Mouse (Mus musculus) CH12.LX (cell line): ENCODE measurements around the gene Jak2. TPM values are rescaled to one million over a fixed set of nuclear protein-coding genes. Genes with fewer than 3 reads are reported as not detected.

ENCODE experiments used
- DNase-seq: peaks from one replicate; pipeline ENCODE4 v3.0.0-alpha.2; 2013; ENCODE audit errors: extremely low read depth
- H3K27ac ChIP-seq: 2 replicates; pipeline ENCODE4 v1.5.1; 2012; ENCODE audit warnings: low read depth, mild to moderate bottlenecking, control low read depth, moderate library complexity; ENCODE audit not compliant: insufficient read depth
- H3K27me3 ChIP-seq: replicated peaks from 2 replicates; pipeline ENCODE3; 2012; ENCODE audit warnings: inconsistent platforms
- H3K36me3 ChIP-seq, 2 experiments: replicated peaks in 1 of 2; 2 replicates each; pipeline versions ENCODE3 to v1.6.1; 2012; ENCODE audit warnings: inconsistent platforms in 1 of 2, low read length in 1 of 2, mild to moderate bottlenecking in 1 of 2, mixed read lengths in 1 of 2, moderate library complexity in 1 of 2; ENCODE audit not compliant: control insufficient read depth in 1 of 2, insufficient read depth in 1 of 2
- H3K4me1 ChIP-seq, 2 experiments: 2 replicates each; pipeline ENCODE4 v1.6.1; 2012; ENCODE audit warnings: inconsistent platforms in 1 of 2, moderate library complexity in 1 of 2; ENCODE audit not compliant: insufficient read depth in 2 of 2, control insufficient read depth in 1 of 2
- H3K4me2 ChIP-seq: 2 replicates; pipeline ENCODE4 v1.6.1; 2012; ENCODE audit warnings: low read depth, mild to moderate bottlenecking, control low read depth; ENCODE audit not compliant: poor library complexity, insufficient read depth, severe bottlenecking
- H3K4me3 ChIP-seq, 3 experiments: fragments of 150-350 bp in 1 of 3; sonication (generic) in 1 of 3; replicated peaks in 1 of 3; 2 replicates each; pipeline versions ENCODE3 to v1.5.1; 2011 to 2012; ENCODE audit warnings: low read depth in 2 of 3, low read length in 2 of 3, mild to moderate bottlenecking in 2 of 3, moderate library complexity in 2 of 3, control low read depth in 1 of 3, improper control_type of control experiment in 1 of 3, inconsistent platforms in 1 of 3, mixed read lengths in 1 of 3; ENCODE audit not compliant: poor library complexity in 1 of 3
- H3K79me2 ChIP-seq: replicated peaks from 2 replicates; pipeline ENCODE4 v1.6.1; 2012; ENCODE audit warnings: mild to moderate bottlenecking, moderate library complexity; ENCODE audit not compliant: control insufficient read depth, poor library complexity, insufficient read depth, severe bottlenecking; ENCODE audit errors: extremely low read depth
- H3K9ac ChIP-seq: 2 replicates; pipeline ENCODE4 v1.6.1; 2012; ENCODE audit warnings: low read depth, mild to moderate bottlenecking, control low read depth, moderate library complexity; ENCODE audit not compliant: insufficient read depth
- H3K9me3 ChIP-seq: replicated peaks from 2 replicates; pipeline ENCODE3; 2012; ENCODE audit warnings: low read length, inconsistent platforms, mixed read lengths
- CHD1 ChIP-seq: IDR thresholded peaks from 2 replicates; pipeline ENCODE4 v1.6.1; 2012; ENCODE audit warnings: low read depth, low read length, improper control_type of control experiment, inconsistent platforms
- ELF1 ChIP-seq: IDR thresholded peaks from 2 replicates; pipeline ENCODE4 v1.6.1; 2014; ENCODE audit warnings: low read depth, mild to moderate bottlenecking, inconsistent platforms, low read length, improper control_type of control experiment
- ETS1 ChIP-seq: conservative IDR thresholded peaks from 2 replicates; pipeline ENCODE4 v1.6.1; 2012; ENCODE audit warnings: low read depth, mild to moderate bottlenecking, inconsistent platforms, low read length, improper control_type of control experiment, moderate library complexity
- GABPA ChIP-seq: IDR thresholded peaks from 2 replicates; pipeline ENCODE4 v1.6.1; 2012; ENCODE audit warnings: low read depth, low read length, improper control_type of control experiment, inconsistent platforms; ENCODE audit not compliant: insufficient replicate concordance
- JUND ChIP-seq: conservative IDR thresholded peaks from 2 replicates; pipeline ENCODE4 v1.6.1; 2011; ENCODE audit warnings: low read depth, low read length, improper control_type of control experiment
- MAZ ChIP-seq: IDR thresholded peaks from 2 replicates; pipeline ENCODE4 v1.6.1; 2012; ENCODE audit warnings: low read depth, mild to moderate bottlenecking, inconsistent platforms, low read length, improper control_type of control experiment, moderate library complexity
- MYC ChIP-seq: IDR thresholded peaks from 2 replicates; pipeline ENCODE4 v1.6.1; 2011; ENCODE audit warnings: low read depth, mild to moderate bottlenecking, improper control_type of control experiment, low read length
- NELFE ChIP-seq: IDR thresholded peaks from 2 replicates; pipeline ENCODE4 v1.6.1; 2011; ENCODE audit warnings: low read depth, low read length, improper control_type of control experiment
- POLR2AphosphoS2 ChIP-seq: IDR thresholded peaks from 2 replicates; pipeline ENCODE4 v1.6.1; 2011; ENCODE audit warnings: low read depth, low read length, improper control_type of control experiment
- RAD21 ChIP-seq: IDR thresholded peaks from 2 replicates; pipeline ENCODE4 v1.6.1; 2011; ENCODE audit warnings: low read depth, mild to moderate bottlenecking, low read length, improper control_type of control experiment, moderate library complexity
- TCF12 ChIP-seq: IDR thresholded peaks from 2 replicates; pipeline ENCODE4 v1.6.1; 2014; ENCODE audit warnings: low read depth, mild to moderate bottlenecking, inconsistent platforms, low read length, improper control_type of control experiment
- UBTF ChIP-seq: IDR thresholded peaks from 2 replicates; pipeline ENCODE4 v1.6.1; 2012; ENCODE audit warnings: low read depth, mild to moderate bottlenecking, inconsistent platforms, low read length, improper control_type of control experiment, moderate library complexity
- ZMIZ1 ChIP-seq: IDR thresholded peaks from 2 replicates; pipeline ENCODE4 v1.6.1; 2012; ENCODE audit warnings: low read depth, mild to moderate bottlenecking, inconsistent platforms, low read length, improper control_type of control experiment
- ZNF384 ChIP-seq: IDR thresholded peaks from 2 replicates; pipeline ENCODE4 v1.6.1; 2012; ENCODE audit warnings: low read depth, low read length, improper control_type of control experiment, inconsistent platforms
- dilution Hi-C: fragments of 300-500 bp; cut with MboI; formaldehyde crosslinking; loops from 2 replicates; pipeline ENCODE4 v1.14.3; 2020; ENCODE audit warnings: low sequenced_read_pairs; ENCODE audit not compliant: extremely low pct_unique_long_range_greater_than_20kb, extremely low pct_ligation_motif_present
- in situ Hi-C: fragments of 300-500 bp; cut with MboI; formaldehyde crosslinking; loops from 3 replicates; pipeline ENCODE4 v1.14.3; 2019; ENCODE audit warnings: low sequenced_read_pairs, low pct_ligation_motif_present, low pct_unique_long_range_greater_than_20kb, mixed read lengths
- polyA plus RNA-seq: library from polyadenylated mRNA; unstranded; fragments of >175 nt; gene quantifications from 2 replicates; pipeline ENCODE4 v1.2.1, GENCODE M21; 2012; ENCODE audit warnings: low read depth; ENCODE audit not compliant: insufficient read length
- total RNA-seq, 2 experiments: library from RNA; depleted of rRNA; stranded (reverse); fragments of 300-350 nt in 1 of 2; fragments of >200 nt in 1 of 2; gene quantifications; 2 replicates each; pipeline ENCODE4 v1.2.3; 2012 to 2014

Jak2 gene
- total and polyA plus RNA-seq, 3 experiments, result 6.6 to 11.5 (median 8.4) TPM

DNA sequence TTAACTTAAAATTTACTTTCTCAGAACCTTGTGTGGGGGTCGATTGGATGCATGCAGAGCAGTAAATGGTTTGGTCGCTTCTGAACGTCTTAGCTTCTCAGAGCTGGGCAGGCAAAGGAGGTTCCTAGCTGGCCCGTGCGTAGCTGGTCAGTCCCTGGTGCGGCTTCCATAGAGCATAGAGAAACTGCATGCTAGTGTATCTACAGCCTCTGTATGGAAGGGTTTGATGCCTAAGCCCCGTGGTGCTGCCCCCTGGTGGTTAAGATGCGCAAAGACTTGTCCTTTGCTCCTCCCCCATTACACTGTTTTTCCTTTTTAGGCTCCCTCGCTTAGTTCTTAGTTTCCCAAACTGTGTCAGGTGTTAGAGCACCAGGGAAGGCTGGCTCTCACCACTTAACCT, 2.1 kb downstream of the Jak2 start (continued):
- TF ChIP-seq ZMIZ1 (no peak), JUND (peak; percentile 84), GABPA (no peak), ZNF384 (no peak), RAD21 (peak; percentile 76), TCF12 (peak; percentile 49), MYC (no peak), ETS1 (0 out of 2 replicates have a peak, but pooled peaks have one; percentile 21), ELF1 (peak; percentile 31; the same call in 1 of the 2 replicates)

DNA sequence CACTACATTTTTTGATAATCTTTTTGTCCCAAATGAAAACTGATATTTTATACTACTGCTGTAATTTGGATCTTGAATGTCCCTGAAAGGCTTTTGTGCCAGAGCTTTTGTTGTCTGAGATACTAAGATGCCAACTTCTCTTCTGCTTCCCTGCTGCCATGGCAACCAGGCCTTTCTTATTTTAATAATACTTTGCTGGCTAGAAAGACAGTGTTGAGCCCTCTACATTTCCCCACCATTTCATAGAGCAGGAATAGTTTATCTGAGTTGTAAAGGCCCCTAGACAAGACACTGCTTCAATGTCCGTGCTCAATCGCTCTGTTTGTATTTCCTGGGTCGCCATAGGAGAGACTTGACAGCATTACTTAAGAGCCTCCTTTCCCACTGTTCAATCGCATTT, 3.0 kb downstream of the Jak2 start:
- Histone ChIP-seq H3K4me2 (no peak overlapping the region), H3K27me3 (no peaks in the 10 kb centered on the region), H3K4me3 (no peak overlapping the region), H3K4me1 (peaks cover 0 to 18% of the 10 kb centered on the region in 2 experiments; a peak in 2 of 4 replicates), H3K79me2 (peaks cover 2% of the 10 kb centered on the region; the same call in 1 of the 2 replicates), H3K9me3 (no peaks in the 10 kb centered on the region), H3K36me3 (peaks cover 0 to 6% of the 10 kb centered on the region in 2 experiments), H3K9ac (no peak overlapping the region), H3K27ac (no peak overlapping the region)
- no peak for DNase-seq
- in situ Hi-C loops (no loop called here), dilution Hi-C loops (no loop called here)
- TF ChIP-seq NELFE, result no peak
- TF ChIP-seq, all 38 proteins: peak for 0

DNA sequence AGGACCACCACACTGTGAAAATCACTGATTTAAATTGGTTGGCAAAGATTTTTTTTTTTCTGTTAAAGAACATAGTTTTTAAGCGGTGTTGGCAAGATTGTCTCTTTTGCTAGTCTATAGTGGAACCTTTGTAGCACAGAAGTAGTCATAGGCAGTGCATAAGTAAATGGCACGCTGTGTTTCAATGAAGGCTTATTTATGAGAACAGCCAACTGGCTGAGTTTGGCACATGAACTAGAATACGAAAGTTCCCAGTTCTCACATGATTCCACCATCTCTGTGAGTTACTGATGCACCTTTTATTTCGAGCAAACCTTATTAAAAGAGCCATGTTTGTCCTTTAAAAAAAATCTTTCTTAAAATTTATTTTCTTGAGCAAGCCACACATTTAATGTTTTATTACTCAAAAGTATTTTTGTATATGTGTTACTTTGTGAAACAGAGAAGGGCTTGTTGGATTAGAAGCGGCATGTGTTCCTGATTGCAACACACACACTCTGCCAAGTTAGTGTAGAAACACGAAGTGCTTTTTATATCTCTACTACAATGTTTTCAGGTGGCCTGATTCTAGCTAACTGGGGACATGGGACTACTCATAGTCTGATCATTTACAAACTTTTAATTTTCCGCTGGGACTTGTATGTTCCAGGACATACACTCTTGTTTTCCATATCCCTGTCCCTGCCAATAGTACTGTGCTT, 3.8 kb downstream of the Jak2 start:
- Histone ChIP-seq H3K36me3 (peaks cover 0 to 6% of the 10 kb centered on the region in 2 experiments), H3K9ac (no peak overlapping the region), H3K27ac (no peak overlapping the region), H3K27me3 (no peaks in the 10 kb centered on the region), H3K9me3 (no peaks in the 10 kb centered on the region), H3K4me1 (peaks cover 0 to 18% of the 10 kb centered on the region in 2 experiments; a peak in 2 of 4 replicates), H3K79me2 (peaks cover 2% of the 10 kb centered on the region; the same call in 1 of the 2 replicates), H3K4me2 (no peak overlapping the region), H3K4me3 (no peak overlapping the region)
- dilution Hi-C loops, result no loop called here
- in situ Hi-C loops, result no loop called here
- no peak for DNase-seq
- TF ChIP-seq CHD1 (no peak), UBTF (no peak), ETS1 (no peak), POLR2AphosphoS2 (no peak), MAZ (no peak)
- TF ChIP-seq, all 38 proteins: peak for 0
